Mouse (Mus musculus): ENCODE measurements around the gene Tmem274.
"Not testable (repeated sequence)": the region's sequence is repeated elsewhere in the genome, so short reads cannot be mapped to it uniquely, and the experiment has no call there.

The Tmem274 gene

DNA sequence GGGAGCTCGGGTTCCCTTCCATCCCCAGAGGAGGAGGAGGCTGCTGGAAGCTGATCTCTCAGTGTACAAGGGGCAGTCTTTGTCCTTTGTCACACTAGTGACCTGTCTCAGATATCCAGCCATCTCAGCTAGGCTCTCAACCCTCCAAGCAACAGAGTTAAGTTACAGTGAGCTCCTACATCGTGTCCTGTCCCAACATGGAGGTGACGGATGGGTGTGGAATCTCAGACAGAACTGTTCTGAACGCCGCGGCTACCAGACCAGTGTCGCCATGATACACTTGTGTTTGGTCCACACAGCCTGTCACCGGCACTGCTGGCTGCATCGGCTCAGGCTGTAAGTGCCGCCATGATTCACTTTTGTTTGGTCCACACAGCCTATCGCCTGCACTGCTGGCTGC, at the start of gene Tmem274:
Gene Tmem274 (plus strand): TSS at position 301 of the 400 bp plus-strand sequence.
- CTCF ChIA-PET, result interaction anchor here in 2 of 4 experiments (0.5 to 0.9 kb wide), 3 partner anchors 8 to 141 kb away, joined by 3 to 4 read pairs (median 4); partner anchors contain the start of genes Lzic (in 1 of the 2) and Nmnat1 (in 1 of the 2)
- POLR2A ChIA-PET, result interaction anchor here in 3 of 4 experiments (0.8 to 1.8 kb wide), 6 partner anchors 9 to 32 kb away, joined by 3 to 6 read pairs (median 3); no protein-coding TSS in a partner anchor

- ChIA-PET POLR2A (interaction anchor here in 1 of 4 experiments (2.4 kb wide), 1 partner anchor 16 kb away, joined by 6 read pairs; no protein-coding TSS in a partner anchor), CTCF (no interaction called here)
These were observed 47.6 kb upstream of the Tmem274 start for GRCm38 (mm10) chr4:149429592-149429991.

- CTCF ChIA-PET, result not testable (repeated sequence)
- POLR2A ChIA-PET, result interaction anchor here in 2 of 4 experiments (0.6 to 1.2 kb wide), 2 partner anchors 14 to 133 kb away, joined by 3 read pairs; no protein-coding TSS in a partner anchor
These were observed 45.3 kb upstream of the Tmem274 start for GRCm38 (mm10) chr4:149431887-149432286.

DNA sequence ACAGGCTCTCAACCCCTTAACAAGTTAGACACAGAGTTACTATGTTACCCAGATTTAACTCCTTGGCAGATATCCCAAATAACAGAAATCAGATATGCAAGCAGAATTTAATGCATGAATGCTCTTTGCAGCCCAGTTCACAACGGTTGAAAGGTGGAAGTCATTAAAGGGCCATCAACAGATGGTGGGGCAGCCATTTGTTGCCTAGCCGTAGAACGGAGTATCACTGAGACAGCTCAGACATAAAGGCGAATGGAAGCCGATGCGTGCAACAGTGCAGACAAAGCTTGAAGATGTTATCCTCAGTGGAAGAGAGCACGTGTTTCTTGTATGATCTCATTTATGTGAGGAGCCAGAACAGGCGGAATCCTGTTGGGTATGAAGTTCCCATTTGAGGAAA, 36.6 kb upstream of the Tmem274 start:
- CTCF ChIA-PET, result no interaction called here
- POLR2A ChIA-PET, result interaction anchor here in 1 of 4 experiments (0.6 kb wide), 1 partner anchor 31 kb away, joined by 3 read pairs; no protein-coding TSS in a partner anchor

GRCm38 (mm10) chr4:149442436-149442835, 34.7 kb upstream of the Tmem274 start:
- CTCF ChIA-PET, result interaction anchor here in 1 of 4 experiments (0.6 kb wide), 1 partner anchor 257 kb away, joined by 3 read pairs; no protein-coding TSS in a partner anchor

DNA sequence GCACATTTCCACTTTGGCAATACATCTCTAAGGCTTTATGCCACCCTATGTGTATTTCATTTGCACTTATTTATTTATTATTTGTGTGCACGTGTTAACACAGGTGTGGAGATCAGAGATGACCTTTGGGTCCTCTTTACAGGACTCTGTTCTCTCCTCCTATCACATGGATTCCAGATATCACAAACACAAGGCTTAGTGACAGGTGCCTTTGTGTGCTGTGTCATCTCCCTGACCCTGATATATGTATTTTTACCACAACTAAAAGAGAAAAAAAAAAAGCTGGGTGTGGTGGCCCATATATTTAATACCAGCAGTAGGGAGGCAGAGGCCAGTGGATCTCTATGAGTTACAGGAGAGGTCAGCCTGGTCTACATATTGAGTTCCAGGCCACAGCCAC, 32.7 kb upstream of the Tmem274 start:
- CTCF ChIA-PET, result interaction anchor here in 3 of 4 experiments (0.6 to 1.4 kb wide), 5 partner anchors 10 to 362 kb away, joined by 3 to 7 read pairs (median 4); partner anchors contain the start of gene Rbp7 (in 1 of the 3)
- POLR2A ChIA-PET, result interaction anchor here (1.0 to 2.9 kb wide), 8 partner anchors 11 to 279 kb away, joined by 3 to 15 read pairs (median 5); partner anchors contain the start of genes Ube4b (in 2 of the 4), Kif1b (in 1 of the 4), Rbp7 (in 1 of the 4) and Tmem274 (in 1 of the 4)

More at GRCm38 (mm10) chr4:149442436-149442835, 34.7 kb upstream of the Tmem274 start:
- POLR2A ChIA-PET, result interaction anchor here in 2 of 4 experiments (0.6 to 1.8 kb wide), 4 partner anchors 20 to 160 kb away, joined by 3 read pairs; no protein-coding TSS in a partner anchor

DNA sequence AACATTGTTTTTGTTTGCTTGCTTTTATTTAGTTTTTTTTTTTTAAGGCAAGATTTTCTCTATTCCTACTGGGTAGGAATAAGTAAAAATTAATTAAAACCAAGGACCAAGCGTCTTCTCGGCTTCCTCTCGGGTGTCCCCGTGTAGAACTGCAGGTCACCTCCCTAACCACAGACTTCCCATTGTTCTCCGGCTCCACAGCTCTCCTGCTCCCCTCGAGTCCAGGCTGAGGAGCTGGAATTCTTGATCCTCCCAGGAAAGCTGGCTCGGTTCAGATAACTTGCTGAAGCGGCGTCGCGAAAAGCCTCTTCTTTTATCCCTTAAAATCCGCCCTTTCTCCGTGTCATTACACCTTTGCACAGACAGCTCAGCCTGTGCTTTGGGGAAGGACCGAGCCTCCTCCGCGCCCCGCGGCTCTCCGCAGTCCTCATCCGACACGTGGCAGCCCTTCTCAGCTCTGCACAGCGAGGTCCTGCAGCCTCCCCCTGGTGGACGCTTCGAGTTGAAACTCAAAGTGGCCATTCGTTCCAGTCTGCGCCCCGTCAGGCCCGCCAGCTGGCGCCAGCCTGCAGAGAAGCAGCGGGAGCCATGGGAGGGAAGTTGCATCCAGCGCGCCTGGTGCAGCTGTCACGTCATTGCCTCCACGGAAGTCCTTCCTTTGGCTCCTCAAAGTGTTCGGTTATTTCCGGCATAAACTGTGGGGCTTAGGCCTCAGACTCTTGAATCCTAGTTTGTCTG, 32.0 kb upstream of the Tmem274 start:
- CTCF ChIA-PET, result interaction anchor here in 3 of 4 experiments (0.5 to 1.5 kb wide), 14 partner anchors 9 to 362 kb away, joined by 3 to 7 read pairs (median 4); partner anchors contain the start of genes Rbp7 (in 1 of the 3) and Tmem201 (in 1 of the 3)
- POLR2A ChIA-PET, result interaction anchor here (0.5 to 2.9 kb wide), 27 partner anchors 8 to 401 kb away, joined by 3 to 15 read pairs (median 4); partner anchors contain the start of genes Ube4b (in 3 of the 4), Kif1b (in 1 of the 4), Rbp7 (in 1 of the 4) and Tmem274 (in 1 of the 4)

DNA sequence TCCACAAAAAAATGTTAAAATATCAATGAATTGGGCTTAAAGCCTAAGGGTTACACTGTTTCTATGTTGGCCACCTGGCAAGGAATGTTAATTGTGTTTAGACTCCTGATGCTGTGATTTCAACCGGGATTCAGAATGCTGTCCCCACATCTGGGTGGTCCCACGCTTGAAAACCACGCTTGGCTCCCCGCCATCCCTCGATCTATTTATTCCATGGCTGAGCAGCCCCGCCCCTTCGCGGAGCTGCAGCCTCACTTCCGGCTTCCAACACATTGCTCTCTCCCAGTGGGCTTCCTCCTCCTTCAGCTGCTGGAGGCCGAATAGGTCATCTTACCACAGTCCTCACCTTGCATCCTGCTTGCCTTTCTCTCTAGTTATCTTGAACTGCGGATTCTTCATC, 31.3 kb upstream of the Tmem274 start:
- POLR2A ChIA-PET, result interaction anchor here (0.6 to 2.9 kb wide), 23 partner anchors 8 to 116 kb away, joined by 3 to 15 read pairs (median 4); partner anchors contain the start of genes Ube4b (in 3 of the 4), Rbp7 (in 1 of the 4) and Tmem274 (in 1 of the 4)
- CTCF ChIA-PET, result interaction anchor here in 2 of 4 experiments (0.9 to 1.5 kb wide), 11 partner anchors 8 to 361 kb away, joined by 3 to 7 read pairs (median 4); partner anchors contain the start of genes Rbp7 (in 1 of the 2) and Tmem201 (in 1 of the 2)

GRCm38 (mm10) chr4:149446309-149446708, 30.9 kb upstream of the Tmem274 start:
- ChIA-PET CTCF (interaction anchor here in 1 of 4 experiments (1.1 to 1.5 kb wide), 3 partner anchors 97 to 291 kb away, joined by 3 to 4 read pairs (median 4); partner anchors contain the start of gene Tmem201), POLR2A (interaction anchor here in 3 of 4 experiments (0.6 to 2.9 kb wide), 19 partner anchors 7 to 116 kb away, joined by 3 to 15 read pairs (median 4); partner anchors contain the start of genes Ube4b (in 3 of the 3) and Rbp7 (in 1 of the 3))

DNA sequence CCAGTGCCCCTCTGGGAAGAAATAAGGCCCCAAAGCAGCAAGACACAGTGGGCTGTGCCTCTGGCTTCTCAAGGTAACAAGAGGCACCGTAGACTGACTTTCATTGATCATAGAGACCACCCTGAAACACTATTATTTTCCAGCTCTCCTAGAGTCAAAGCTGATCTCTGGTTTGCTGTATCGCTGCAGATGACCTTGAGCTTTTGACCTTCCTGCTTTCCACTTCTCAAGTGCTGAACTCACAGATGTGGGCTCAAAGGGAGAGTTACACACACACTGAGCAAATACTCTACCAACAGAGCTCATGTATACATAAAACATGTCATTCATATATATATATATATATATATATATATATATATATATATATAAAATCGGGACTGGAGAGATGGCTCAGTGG, 26.5 kb upstream of the Tmem274 start:
- ChIA-PET POLR2A (interaction anchor here in 2 of 4 experiments (0.6 to 0.9 kb wide), 4 partner anchors 24 to 459 kb away, joined by 3 to 10 read pairs (median 4); partner anchors contain the start of gene Ube4b (in 1 of the 2)), CTCF (interaction anchor here (0.6 to 1.2 kb wide), 10 partner anchors 38 to 1232 kb away, joined by 3 to 6 read pairs (median 4); partner anchors contain the start of gene Kif1b (in 1 of the 4))

- ChIA-PET POLR2A (interaction anchor here in 3 of 4 experiments (0.5 to 1.6 kb wide), 9 partner anchors 8 to 1300 kb away, joined by 3 to 14 read pairs (median 4); no protein-coding TSS in a partner anchor), CTCF (interaction anchor here (0.5 to 1.9 kb wide), 24 partner anchors 9 to 423 kb away, joined by 3 to 10 read pairs (median 4); partner anchors contain the start of genes Lzic (in 1 of the 4) and Nmnat1 (in 1 of the 4))
These were observed 23.5 kb upstream of the Tmem274 start for GRCm38 (mm10) chr4:149453656-149454055.

- ChIA-PET POLR2A (interaction anchor here in 3 of 4 experiments (0.5 to 1.6 kb wide), 9 partner anchors 8 to 199 kb away, joined by 3 to 4 read pairs (median 3); no protein-coding TSS in a partner anchor), CTCF (interaction anchor here (0.6 to 1.9 kb wide), 20 partner anchors 9 to 206 kb away, joined by 3 to 10 read pairs (median 4); partner anchors contain the start of genes Lzic (in 1 of the 4) and Nmnat1 (in 1 of the 4))
These were observed 22.9 kb upstream of the Tmem274 start for GRCm38 (mm10) chr4:149454263-149454662.

DNA sequence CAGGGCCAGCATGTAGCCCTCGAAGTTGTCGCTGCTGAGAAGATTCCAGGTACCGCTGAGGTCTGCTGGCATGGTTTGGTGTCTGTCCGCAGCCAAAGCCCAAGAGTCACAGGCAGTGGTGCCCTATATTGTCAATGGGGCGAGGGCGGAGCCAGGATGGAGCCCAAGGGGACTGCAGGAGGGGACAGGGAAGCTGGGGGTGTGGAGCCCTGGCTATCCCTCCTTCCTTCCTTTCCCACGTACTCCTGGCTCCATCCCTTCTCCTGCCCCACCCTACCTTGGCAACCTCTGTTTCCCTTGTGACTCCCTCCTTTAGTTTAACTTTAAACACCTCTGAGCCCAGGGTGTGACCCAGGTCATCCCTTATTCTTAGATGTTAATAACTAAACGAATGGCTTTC, 22.3 kb upstream of the Tmem274 start, which contains the start of gene Rbp7:
Gene Rbp7 (minus strand): TSS at position 100 of the 400 bp plus-strand sequence.
- ChIA-PET CTCF (interaction anchor here in 3 of 4 experiments (0.6 to 2.0 kb wide), 22 partner anchors 10 to 200 kb away, joined by 3 to 10 read pairs (median 3); partner anchors contain the start of genes Lzic (in 1 of the 3) and Nmnat1 (in 1 of the 3)), POLR2A (interaction anchor here in 3 of 4 experiments (0.5 to 1.5 kb wide), 9 partner anchors 8 to 344 kb away, joined by 3 to 5 read pairs (median 4); no protein-coding TSS in a partner anchor)

- CTCF ChIA-PET, result interaction anchor here in 1 of 4 experiments (0.6 kb wide), 1 partner anchor 51 kb away, joined by 4 read pairs; no protein-coding TSS in a partner anchor
- POLR2A ChIA-PET, result interaction anchor here in 2 of 4 experiments (0.6 kb wide), 2 partner anchors 46 to 105 kb away, joined by 3 to 7 read pairs; no protein-coding TSS in a partner anchor
These were observed 20.0 kb upstream of the Tmem274 start for GRCm38 (mm10) chr4:149457163-149457562.

GRCm38 (mm10) chr4:149457831-149458430, 19.2 kb upstream of the Tmem274 start:
- ChIA-PET POLR2A (interaction anchor here in 2 of 4 experiments (0.6 kb wide), 4 partner anchors 45 to 736 kb away, joined by 3 to 7 read pairs (median 4); no protein-coding TSS in a partner anchor), CTCF (interaction anchor here in 1 of 4 experiments (0.6 kb wide), 1 partner anchor 50 kb away, joined by 4 read pairs; no protein-coding TSS in a partner anchor)

DNA sequence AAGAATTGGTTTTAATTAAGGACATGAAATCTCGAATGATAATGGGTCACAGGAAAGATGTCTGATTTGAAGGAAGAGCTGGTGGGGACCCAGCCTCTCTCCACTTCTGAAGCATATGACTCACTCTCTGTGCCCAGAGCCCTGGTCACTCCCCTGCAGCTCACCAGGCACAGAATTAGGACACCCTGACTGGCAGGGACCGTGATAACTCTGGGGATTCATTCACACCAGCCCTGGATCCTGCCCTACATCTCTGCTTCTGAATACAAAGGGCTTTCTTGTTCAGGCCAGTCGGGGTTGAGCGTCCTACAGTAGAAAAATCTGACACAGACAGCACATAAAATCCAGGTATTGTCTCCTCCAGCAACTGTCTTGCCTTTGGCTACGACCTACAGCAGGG, 18.7 kb upstream of the Tmem274 start:
- CTCF ChIA-PET, result no interaction called here
- POLR2A ChIA-PET, result interaction anchor here in 1 of 4 experiments (0.6 to 0.7 kb wide), 2 partner anchors 12 to 29 kb away, joined by 3 read pairs; no protein-coding TSS in a partner anchor

- ChIA-PET CTCF (no interaction called here), POLR2A (interaction anchor here in 1 of 4 experiments (0.6 kb wide), 1 partner anchor 28 kb away, joined by 3 read pairs; no protein-coding TSS in a partner anchor)
These were observed 17.8 kb upstream of the Tmem274 start for GRCm38 (mm10) chr4:149459425-149459824.

Measured in embryonic stem cell, embryonic (primary cell).